Mouse (Mus musculus): ENCODE measurements around the gene Olfr282. TPM values are rescaled to one million over a fixed set of nuclear protein-coding genes. Genes with fewer than 3 reads are reported as not detected.
"Not testable (repeated sequence)": the region's sequence is repeated elsewhere in the genome, so short reads cannot be mapped to it uniquely, and the experiment has no call there.

Olfr282 gene
- not detected for total RNA-seq (2021)
- long read RNA-seq, experiment 1: 0 reads
- long read RNA-seq, experiment 2: 0 reads

DNA sequence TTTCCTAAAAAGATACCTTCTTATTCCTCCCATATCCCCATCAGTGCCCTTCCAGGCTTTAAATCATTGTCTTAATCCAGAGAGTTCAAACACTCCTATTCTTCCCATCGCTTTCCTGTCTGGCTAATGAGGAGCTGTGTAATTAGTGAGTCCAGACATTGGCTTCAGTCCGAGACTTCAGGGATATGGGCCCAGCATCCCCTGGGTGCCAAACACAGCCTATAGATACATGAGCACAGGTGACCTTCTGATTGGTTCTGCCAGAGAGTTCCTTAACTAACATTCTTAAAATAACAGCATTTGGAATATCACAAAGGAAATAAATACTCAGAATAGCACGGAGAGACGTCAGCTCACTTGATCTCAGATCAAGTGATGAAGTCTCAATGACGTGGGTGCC, at the start of gene Olfr282:
Gene Olfr282, plus strand, starts transcription at position 301 of the 400 bp plus-strand sequence.
- DNase-seq (ENCODE audit: low spot score in 2 of 2): not testable (repeated sequence)

- DNase-seq (ENCODE audit: low spot score in 2 of 2): no peak
These were observed 43.4 kb upstream of the Olfr282 start for GRCm38 (mm10) chr15:98387621-98388020.

- peak; percentile 50 to 72 for DNase-seq (ENCODE audit: low spot score in 2 of 2)
These were observed 41.2 kb upstream of the Olfr282 start for GRCm38 (mm10) chr15:98389796-98390195.

DNA sequence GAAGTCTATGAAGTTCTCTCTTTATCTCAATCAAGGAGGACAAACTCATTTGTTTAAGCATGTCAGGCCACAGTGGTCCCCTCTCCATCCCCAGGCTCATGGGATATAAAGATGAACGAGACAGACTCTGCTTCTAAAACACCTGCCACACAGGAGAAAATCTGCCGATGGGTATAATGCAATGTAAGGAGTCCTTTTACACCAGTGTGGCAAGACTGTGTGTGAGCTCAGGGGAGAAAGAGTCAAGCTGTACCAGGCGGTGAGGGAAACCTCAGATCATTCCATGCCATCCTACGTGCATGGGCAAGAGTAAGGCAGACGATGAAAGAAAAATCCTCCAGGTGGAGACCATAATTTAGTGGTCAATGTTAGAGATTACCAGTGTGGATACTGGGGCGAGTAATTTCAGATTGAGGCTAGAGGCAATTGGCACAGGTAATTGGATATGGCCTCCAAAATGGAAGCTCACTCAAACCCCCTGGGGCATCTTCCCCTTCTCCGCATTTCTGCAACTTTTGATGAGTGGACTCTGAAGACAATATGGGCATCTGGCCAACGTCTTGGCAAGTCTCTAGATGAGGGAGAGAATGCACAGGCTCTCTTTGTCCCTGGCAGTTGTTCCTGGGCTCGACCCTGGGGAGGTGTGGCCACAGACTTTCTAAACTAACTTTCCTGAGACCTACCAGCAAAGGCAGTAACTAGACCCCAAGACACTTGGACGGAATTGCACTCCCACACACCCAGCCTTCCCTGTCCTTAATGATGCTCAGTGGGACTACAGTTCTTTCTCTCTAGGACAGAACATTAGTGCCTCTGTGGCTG, 39.7 kb upstream of the Olfr282 start:
- no peak for DNase-seq (ENCODE audit: low spot score in 2 of 2)

DNA sequence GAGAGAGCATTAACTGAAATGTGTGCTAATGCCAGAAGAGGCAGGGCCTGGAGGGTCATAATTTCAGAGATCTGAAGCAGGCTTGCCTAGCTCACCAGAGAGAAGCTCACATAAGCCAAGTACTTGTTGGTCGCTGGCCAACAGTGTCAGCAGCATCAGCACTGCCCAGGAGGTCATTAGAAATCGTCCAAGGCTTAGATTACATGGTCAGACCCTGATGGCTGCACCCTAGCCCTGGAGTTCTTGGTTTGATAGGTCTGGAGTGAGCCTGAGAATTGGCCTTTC, 39.2 kb upstream of the Olfr282 start:
- no peak for DNase-seq (ENCODE audit: low spot score in 2 of 2)

DNA sequence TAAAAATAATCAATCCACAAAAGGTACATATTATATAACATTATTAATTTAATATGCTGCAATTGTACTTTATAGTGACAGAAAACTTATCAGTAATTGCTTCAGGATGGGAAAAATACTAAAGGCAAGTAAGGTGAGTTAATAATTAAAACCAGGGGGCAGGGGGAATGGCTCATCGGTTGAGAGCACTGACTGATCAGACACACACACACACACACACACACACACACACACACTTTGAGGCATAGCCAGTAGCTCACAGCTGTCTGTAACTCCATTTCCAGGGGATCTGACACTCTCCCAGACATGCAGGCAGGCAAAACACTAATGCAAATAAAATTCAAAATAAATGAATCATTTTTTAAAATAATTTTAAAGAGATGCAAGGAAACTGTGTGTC, 33.9 kb upstream of the Olfr282 start:
- no peak for DNase-seq (ENCODE audit: low spot score in 2 of 2)

DNA sequence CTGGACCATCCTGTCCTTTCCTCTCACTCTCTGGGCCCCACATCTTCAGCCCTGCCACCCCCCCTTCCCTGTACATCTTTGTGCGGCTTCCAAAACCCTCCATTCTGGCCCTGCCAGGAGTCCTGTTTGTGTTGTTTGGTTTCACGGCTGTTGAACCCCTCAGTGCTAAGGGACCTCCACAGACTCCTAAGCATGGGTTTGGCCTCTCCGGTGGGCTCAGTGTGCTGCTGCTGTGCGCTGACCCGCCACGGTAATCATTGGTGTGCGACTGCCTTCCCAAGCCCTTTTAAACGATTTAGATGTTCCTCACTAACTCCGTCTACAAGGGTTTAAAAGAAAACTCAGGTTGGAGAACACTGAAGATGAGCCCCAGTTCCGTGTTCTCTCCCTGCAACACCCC, 28.7 kb upstream of the Olfr282 start:
- DNase-seq (ENCODE audit: low spot score in 2 of 2): no peak

DNA sequence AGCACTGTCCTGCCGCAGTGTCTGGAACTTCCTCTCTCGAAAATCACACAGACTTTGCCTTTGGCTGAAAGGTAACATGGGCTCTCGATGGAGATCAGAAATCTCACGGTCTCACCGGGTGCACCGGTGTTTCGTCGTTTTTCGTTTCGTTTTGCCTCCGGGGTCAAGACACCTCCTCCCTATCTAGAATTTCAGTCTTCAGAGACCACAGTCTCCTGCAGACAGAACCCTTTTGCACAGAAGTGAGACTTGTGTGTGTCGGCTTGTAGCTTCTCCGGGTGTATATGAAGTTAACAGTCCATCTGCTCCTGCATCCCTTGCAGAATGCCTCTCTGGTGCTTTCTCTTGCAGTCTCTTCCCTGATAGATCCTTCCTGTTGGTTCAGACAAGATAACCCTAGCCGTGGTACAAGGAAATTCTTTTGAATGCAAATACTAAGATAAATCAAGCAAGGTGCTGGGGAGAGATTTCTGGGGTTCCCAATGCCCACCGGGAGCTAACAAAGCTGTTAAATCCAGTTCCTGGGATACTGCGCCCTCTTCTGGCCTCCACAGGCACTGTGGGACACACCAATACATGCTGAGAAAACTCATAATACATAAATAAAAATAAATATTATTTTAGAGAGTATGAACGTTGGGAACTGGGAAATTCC, 22.5 kb upstream of the Olfr282 start:
- peak; percentile 13 to 37 for DNase-seq (ENCODE audit: low spot score in 2 of 2)

GRCm38 (mm10) chr15:98409635-98410034, 21.4 kb upstream of the Olfr282 start:
- DNase-seq (ENCODE audit: low spot score in 2 of 2): no peak

GRCm38 (mm10) chr15:98410249-98410648, 20.8 kb upstream of the Olfr282 start:
- no peak for DNase-seq (ENCODE audit: low spot score in 2 of 2)

DNA sequence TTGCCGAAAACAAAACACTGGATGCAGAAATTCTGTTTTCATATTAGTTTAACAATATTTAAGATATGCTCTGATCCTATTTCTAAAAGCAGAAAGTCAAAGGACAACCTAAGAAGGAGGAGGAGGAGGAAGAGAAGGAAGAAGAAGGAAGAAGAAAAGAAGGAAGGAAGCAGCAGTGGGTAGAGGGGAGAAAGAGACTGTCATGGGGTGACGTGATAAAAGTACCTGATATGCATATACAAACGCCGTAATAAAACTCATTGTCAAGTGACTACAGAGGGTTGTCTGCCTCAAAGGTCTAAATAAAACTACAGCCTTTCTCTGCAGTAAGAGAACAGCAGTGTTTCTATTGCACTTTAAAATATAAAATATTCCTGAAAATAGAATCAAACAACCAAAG, 15.0 kb upstream of the Olfr282 start:
- DNase-seq (ENCODE audit: low spot score in 2 of 2): no peak

DNA sequence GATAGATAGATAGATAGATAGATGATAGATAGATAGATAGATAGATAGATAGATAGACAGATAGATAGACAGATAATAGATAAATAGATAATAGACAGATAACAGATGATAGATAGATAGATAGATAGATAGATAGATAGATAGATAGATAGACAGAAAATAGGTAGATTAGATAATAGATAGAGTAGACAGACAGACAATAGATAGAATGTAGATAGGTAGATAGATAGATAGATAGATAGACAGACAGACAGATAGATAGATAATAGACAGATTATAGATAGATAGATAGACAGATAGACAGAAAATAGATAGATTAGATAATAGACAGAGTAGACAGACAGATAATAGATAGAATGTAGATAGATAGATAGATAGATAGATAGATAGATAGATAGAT, 14.2 kb upstream of the Olfr282 start:
- DNase-seq (ENCODE audit: low spot score in 2 of 2): not testable (repeated sequence)

DNA sequence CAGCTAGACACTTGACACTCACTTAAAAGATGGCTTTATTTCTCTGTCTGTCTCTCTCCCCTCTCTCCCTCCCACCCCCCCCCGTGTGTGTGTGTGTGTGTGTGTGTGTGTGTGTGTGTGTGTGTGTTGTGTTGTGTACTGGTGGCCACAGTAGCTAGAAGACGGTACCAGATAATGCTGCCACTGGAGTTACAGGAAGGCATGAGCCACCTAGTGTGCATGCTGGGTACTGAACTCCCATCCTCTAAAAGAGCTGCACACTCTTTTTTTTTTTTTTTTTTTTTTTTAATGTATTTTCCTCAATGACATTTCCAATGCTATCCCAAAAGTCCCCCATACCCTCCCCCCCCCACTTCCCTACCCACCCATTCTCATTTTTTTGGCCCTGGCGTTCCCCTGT, 13.7 kb upstream of the Olfr282 start:
- not testable (repeated sequence) for DNase-seq (ENCODE audit: low spot score in 2 of 2)

DNA sequence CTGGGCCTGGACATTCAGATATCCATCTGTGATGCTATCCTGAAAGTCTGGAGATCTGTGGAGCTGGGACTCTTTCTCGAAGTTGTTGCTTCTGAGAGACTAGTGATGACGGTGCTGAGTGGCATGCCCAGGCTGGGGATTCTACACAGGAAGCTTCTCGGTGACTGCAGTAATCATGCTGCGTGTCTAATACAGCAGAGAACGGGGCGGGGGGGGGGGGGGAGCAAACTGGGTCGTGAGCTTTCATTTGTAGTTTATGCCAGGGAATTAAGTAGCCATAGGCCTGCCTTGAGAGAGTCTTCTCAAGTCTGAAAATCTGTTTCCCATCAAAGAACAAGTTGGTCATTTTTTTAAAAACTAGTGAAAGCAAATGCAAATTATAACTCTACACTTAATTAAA, 12.9 kb upstream of the Olfr282 start:
- DNase-seq (ENCODE audit: low spot score in 2 of 2): no peak

DNA sequence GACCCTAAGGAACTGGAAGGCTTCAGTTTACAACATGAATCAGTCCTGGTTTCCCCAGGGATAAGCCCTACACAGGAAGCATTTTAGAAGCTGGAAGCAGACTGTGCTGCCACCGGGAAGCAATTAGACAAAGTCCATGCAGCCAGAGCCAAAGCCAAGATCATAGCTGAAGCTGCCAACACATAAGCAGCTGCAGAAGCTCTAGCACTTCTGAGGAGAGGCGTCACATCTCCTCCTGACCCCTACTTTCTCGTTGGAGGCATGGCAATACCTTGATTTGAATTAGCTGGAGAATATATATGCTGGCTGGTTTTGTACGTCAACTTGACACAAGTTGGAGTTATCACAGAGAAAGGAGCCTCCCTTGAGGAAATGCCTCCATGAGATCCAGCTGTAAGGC, 10.1 kb upstream of the Olfr282 start:
- no peak for DNase-seq (ENCODE audit: low spot score in 2 of 2)

DNA sequence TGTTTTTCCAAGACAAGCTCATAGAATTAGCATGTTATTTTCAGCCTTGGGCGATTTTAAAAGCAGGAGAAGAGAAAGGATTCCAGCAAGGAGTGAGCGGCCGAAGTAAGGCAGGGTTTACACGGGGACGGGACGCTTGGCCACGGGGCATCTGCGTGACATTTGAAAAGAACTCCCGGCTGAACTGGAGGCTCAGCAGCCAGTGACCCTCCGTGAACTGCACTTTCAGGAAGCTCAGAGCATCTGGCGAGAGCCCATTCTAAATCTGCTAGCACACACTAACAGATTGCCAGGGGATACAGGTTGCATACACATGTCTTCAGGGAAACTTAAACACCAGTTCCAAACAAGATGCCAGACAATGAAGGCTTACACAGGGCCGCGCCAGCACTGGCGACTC, 6.7 kb upstream of the Olfr282 start:
- DNase-seq (ENCODE audit: low spot score in 2 of 2): no peak

DNA sequence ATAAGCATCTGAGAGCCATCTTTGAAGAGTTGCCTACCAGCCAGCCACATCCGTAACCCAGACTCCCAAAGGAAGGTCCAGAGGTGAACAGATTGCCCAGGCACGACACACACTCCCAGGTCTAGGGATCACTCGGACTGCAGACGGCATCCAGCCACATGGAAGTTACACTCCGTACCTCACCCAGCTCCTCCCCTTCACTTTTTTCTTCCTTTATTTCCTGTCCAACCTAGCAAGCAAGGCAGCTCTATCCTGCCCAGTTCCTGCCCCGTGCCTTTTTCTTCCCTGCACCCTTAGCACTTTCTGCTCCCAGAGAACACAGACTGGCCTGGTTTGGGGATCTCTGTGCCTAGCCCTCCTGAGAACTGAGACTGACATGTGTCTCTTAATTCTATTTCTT, 6.3 kb upstream of the Olfr282 start:
- no peak for DNase-seq (ENCODE audit: low spot score in 2 of 2)

DNA sequence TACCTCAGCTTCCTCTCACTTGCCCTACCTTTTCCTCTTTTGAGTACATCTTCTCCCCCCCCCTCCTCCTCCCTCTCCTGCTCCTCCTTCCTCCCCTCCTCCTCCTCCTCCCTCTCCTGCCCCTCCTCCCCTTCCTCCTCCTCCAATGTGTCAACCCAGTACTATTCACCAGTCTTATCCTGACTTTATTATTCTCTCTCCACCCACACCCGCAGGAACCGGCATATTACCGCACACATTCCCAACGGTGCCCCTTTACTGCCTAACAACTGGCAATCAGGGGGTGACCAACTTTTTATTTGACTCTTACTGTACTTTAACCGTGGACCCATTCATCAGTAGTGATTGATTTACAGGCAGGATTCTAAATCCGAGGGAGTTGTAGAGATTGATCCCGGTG, 5.8 kb upstream of the Olfr282 start:
- DNase-seq (ENCODE audit: low spot score in 2 of 2): no peak

DNA sequence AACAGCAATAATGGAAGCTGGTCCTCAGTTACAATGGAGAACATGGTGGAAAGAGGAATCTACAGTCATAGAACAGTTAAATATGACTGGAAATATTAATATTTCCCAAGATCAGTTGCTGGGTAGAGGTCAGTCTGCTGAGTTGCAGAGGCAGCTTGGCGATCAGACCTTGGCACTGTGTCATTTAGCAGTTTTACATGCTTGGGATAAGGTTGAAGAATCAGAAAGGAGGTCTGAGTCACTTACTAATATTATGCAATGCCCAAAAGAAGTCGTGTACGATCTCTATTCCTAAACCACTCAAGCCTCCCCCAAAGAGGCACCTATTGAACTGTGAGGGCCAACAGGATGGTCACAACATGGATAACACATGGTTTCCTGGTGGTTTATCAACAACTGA, 13.5 kb downstream of the Olfr282 start:
- DNase-seq (ENCODE audit: low spot score in 2 of 2): no peak

- no peak for DNase-seq (ENCODE audit: low spot score in 2 of 2)
These were observed 17.5 kb downstream of the Olfr282 start for GRCm38 (mm10) chr15:98448521-98448920.

- DNase-seq (ENCODE audit: low spot score in 2 of 2): no peak
These were observed 21.3 kb downstream of the Olfr282 start, which contains the start of gene Olfr281 for GRCm38 (mm10) chr15:98452288-98452687. Olfr281 (plus strand) TSS chr15:98452588.

DNA sequence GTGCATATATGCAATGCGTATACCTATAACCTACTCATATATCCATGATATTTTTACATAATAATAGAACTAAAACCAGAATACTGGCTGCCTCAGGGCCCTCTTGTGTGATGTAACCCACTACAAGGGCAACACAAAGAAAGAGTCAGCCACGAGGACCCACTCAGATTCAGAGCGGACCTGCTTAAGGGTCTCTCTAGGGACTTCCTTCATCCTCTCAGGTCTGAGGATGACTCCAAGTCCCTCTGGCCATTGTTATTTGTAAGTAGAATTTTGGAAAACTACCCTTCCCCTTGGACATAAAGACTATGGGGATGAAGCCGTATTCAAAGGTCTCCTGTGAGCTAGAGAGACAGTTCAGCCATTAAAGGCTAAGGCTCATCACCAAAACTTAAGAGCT, 38.6 kb downstream of the Olfr282 start, which contains the start of gene OR5BS1P:
Gene OR5BS1P, plus strand, starts transcription at position 301 of the 400 bp plus-strand sequence.
- DNase-seq (ENCODE audit: low spot score in 2 of 2): no peak

- no peak for DNase-seq (ENCODE audit: low spot score in 2 of 2)
These were observed 40.5 kb downstream of the Olfr282 start for GRCm38 (mm10) chr15:98471539-98471938.

Measured in layer of hippocampus, postnatal 14 days (tissue).